Mouse (Mus musculus) liver, adult 2 months (tissue): ENCODE results near the gene Phactr2. TPM values are rescaled to one million over a fixed set of nuclear protein-coding genes. Genes with fewer than 3 reads are reported as not detected.

ENCODE experiments used
- DNase-seq: peaks from one replicate; pipeline ENCODE4 v3.0.0-alpha.2; 2011; ENCODE audit warnings: low read depth, low spot score; ENCODE audit errors: extremely low read depth
- H3K27ac ChIP-seq: fragments of 200-500 bp; replicated peaks from 2 replicates; pipeline ENCODE4 v1.5.1; 2012; ENCODE audit warnings: low read depth, mild to moderate bottlenecking, control low read depth, inconsistent platforms, low read length; ENCODE audit not compliant: insufficient read depth
- H3K27me3 ChIP-seq: fragments of 200-500 bp; 2 replicates; pipeline ENCODE4 v1.6.1; 2012; ENCODE audit warnings: mild to moderate bottlenecking, moderate library complexity, low read length, inconsistent platforms; ENCODE audit not compliant: control insufficient read depth, insufficient read depth
- H3K36me3 ChIP-seq: fragments of 200-500 bp; 2 replicates; pipeline ENCODE4 v1.6.1; 2012; ENCODE audit warnings: low read length, inconsistent platforms; ENCODE audit not compliant: control insufficient read depth, insufficient read depth
- H3K4me1 ChIP-seq: fragments of 200-500 bp; 2 replicates; pipeline ENCODE4 v1.6.1; 2011; ENCODE audit warnings: low read length; ENCODE audit not compliant: control insufficient read depth, insufficient read depth
- H3K4me3 ChIP-seq: fragments of 200-500 bp; 2 replicates; pipeline ENCODE4 v1.5.1; 2011; ENCODE audit warnings: low read depth, mild to moderate bottlenecking, control low read depth, low read length, moderate library complexity; ENCODE audit not compliant: insufficient read depth
- H3K79me2 ChIP-seq: fragments of 200-500 bp; 2 replicates; pipeline ENCODE4 v1.6.1; 2012; ENCODE audit warnings: inconsistent platforms, mild to moderate bottlenecking, low read length, moderate library complexity; ENCODE audit not compliant: control insufficient read depth, insufficient read depth
- H3K9ac ChIP-seq: fragments of 200-500 bp; 2 replicates; pipeline ENCODE4 v1.6.1; 2012; ENCODE audit warnings: low read depth, mild to moderate bottlenecking, control low read depth, inconsistent platforms, low read length
- CTCF ChIP-seq: fragments of 200-500 bp; IDR thresholded peaks from 2 replicates; pipeline ENCODE4 v1.5.1; 2011; ENCODE audit warnings: low read depth, low read length, control low read depth
- POLR2A ChIP-seq: fragments of 200-500 bp; IDR thresholded peaks from 2 replicates; pipeline ENCODE4 v1.6.1; 2011; ENCODE audit warnings: low read length, control low read depth; ENCODE audit not compliant: insufficient read depth; ENCODE audit errors: extremely low read depth
- WGBS: fragments of 180-500 bp; shearing (Covaris S2); methylation state at CpG from one replicate; pipeline ENCODE4 v1.1.7; 2018; 5-methylcytosine and 5-hydroxymethylcytosine counted together
- polyA plus RNA-seq: library from polyadenylated mRNA; depleted of rRNA; stranded (reverse); fragments of >200 nt; gene quantifications from 2 replicates; pipeline ENCODE4 v1.2.3, GENCODE M21; 2012
- total RNA-seq: library from RNA; depleted of rRNA; stranded (reverse); fragments of >200 nt; gene quantifications from 2 replicates; pipeline ENCODE4 v1.2.3, GENCODE M21; 2014

Phactr2 gene
- total and polyA plus RNA-seq, 2 experiments, result 1.2 to 3.9 TPM

DNA sequence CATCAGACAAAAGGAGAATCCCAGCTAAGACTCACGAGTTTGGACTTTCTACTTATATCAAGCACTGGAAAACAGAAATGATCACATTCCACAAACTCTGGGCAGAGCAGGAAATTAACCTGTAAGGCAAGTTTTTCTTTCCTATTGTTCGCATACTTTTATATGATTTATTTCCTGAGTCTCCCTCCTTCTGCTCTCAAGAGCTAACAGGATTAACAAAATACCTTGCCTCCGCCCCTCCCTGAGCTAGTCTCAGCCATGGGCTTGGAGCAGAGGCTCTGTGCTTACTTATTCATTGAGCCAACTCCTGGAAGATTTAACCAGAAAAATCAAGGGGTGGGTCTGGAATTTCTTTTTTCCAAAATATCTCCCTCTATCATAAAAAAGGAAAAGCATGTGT, 145.6 kb downstream of the Phactr2 start:
- Histone ChIP-seq H3K79me2 (no peaks in the 10 kb centered on the region), H3K4me1 (no peaks in the 10 kb centered on the region; the same call in 1 of the 2 replicates), H3K27ac (no peak overlapping the region), H3K36me3 (no peaks in the 10 kb centered on the region), H3K9ac (no peak overlapping the region), H3K4me3 (no peak overlapping the region), H3K27me3 (no peaks in the 10 kb centered on the region)
- no peak for DNase-seq
- WGBS, result 77% methylated on average over 3 of the region's 3 CpGs
- TF ChIP-seq POLR2A (no peak), CTCF (no peak)

DNA sequence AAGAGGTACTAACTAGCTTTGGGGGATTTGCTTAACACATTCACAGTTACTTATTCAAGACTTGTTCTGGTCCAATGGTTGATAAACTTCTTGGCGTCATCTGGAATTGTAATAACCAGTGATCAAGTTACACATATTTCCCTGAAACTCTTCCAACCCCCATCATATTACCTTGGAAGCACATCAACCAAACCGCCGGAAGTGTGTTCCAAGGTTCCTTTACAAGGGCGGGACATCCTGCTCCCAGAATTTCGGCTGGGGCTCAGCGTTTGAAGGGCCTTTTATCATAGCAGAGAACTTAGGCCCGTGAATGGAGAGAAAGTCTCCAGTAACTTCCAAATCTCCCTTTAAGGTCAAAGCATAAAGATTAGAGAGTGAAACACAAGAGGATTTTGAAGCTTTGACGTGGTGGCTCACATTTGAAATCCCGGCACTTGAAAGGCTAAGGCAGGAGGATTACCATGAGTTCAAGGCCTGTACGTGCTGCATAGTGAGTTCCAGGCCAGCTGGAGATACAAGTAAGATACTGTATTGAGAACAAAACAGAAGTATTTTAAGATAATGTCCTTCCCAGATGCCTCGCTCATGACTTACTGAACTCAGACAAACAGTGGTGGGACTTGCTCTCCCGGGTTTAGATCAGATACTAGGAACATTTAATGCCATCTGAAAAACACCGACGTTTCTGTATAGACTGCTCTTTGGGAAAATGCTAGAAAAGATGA, 147.9 kb downstream of the Phactr2 start:
- no peak overlapping the region for H3K27ac ChIP-seq
- TF ChIP-seq CTCF (no peak), POLR2A (no peak)
- H3K9ac ChIP-seq, result no peak overlapping the region
- no peaks in the 10 kb centered on the region; the same call in 1 of the 2 replicates for H3K4me1 ChIP-seq
- H3K27me3 ChIP-seq, result no peaks in the 10 kb centered on the region
- 81% methylated on average over 14 of the region's 14 CpGs for WGBS
- DNase-seq, result no peak
- no peaks in the 10 kb centered on the region for H3K79me2 ChIP-seq
- no peaks in the 10 kb centered on the region for H3K36me3 ChIP-seq
- no peak overlapping the region for H3K4me3 ChIP-seq

DNA sequence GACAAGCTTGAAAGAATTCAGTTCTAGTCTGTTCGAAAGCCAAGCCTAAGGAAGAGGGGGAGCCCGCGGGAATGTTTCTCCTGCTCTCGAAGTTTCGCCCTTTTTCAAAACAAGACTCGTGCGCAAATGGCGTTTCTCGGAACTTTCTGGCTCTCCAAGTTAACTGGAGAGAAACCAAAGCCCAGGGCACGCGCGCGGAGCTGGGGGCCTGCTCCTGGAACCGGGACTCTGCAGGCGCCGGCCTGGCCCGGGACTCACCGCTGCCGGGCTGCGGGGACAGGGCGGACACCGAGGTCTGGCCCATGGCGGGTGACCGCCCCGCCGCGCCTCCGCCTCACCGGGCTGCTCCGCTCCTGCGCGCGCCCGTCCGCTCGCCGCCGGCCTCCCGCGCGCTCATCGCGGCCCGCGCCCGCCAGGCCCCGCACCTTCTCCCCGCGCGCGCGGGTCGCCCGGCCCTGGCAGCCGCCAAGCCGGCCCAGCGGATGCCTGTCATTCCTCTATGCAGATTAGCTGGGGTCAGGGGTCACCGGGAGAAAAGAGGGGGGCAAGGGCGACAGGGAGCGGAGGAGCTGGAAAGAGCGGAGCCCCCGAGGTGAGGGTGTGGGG, 150.3 kb downstream of the Phactr2 start:
- peak; percentile 9 for DNase-seq
- no peaks in the 10 kb centered on the region for H3K36me3 ChIP-seq
- peak overlapping the region; percentile 80 for H3K9ac ChIP-seq
- peak overlapping the region; percentile 46 for H3K27ac ChIP-seq
- WGBS, result under 1% methylated on average over 61 of the region's 62 CpGs
- H3K4me1 ChIP-seq, result no peaks in the 10 kb centered on the region; the same call in 1 of the 2 replicates
- H3K4me3 ChIP-seq, result peak overlapping the region; percentile 82
- H3K79me2 ChIP-seq, result peaks cover 3% of the 10 kb centered on the region; the same call in 1 of the 2 replicates
- no peaks in the 10 kb centered on the region for H3K27me3 ChIP-seq
- no peak for TF ChIP-seq POLR2A
- no peak for TF ChIP-seq CTCF

DNA sequence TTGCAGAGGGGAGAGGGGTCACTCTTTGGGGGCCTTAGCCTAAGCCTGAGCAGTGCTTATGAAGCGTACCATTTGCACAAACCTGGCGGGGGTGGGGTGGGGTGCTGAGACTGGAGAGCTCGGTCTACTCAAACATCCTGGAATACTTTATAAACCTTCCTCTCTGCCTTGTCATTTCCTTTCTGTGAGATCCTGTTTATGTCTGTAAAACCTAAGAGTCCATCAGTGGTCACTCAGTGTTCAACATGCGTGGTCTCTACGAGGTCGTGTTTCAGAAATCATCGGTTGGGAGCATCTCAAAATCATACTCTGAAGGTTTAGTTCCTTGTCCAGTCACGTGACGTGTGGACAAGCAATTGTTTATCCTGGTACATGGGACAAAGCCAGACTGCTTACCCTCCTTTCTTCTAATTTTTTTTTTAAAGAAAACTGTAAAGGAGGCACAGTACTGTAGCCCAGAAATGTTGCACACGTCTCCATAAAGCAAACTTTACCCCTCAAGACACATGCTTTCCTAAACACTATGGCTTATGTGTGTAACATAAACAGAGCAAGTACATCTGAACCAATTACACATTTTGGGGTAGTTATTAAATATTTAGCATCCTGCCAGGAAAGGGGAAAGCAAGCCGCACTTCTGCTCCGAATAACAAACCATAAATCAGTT, 150.9 kb downstream of the Phactr2 start:
- H3K79me2 ChIP-seq, result peaks cover 3% of the 10 kb centered on the region; the same call in 1 of the 2 replicates

DNA sequence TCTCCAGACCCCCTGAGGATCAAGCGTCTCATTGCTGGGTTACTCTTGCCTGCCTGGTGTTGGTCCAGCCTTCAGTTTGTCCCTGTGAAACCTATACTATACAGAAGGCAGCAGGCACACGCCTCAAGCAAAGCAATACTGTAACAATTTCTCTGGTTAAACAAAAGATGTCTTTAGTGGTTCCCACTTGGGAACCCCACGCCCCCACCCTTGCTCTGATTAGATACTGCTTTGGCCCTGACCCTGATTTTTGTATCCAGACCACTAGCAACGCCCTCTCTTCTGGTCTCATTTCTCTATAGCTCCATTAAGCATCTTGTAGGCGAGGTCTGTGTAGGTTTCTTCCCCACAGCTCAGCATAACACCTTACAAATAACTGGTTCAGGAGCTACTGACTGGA, 159.2 kb downstream of the Phactr2 start:
- no peaks in the 10 kb centered on the region; the same call in 1 of the 2 replicates for H3K4me1 ChIP-seq
- H3K27ac ChIP-seq, result no peak overlapping the region
- peaks cover 2% of the 10 kb centered on the region; the same call in 1 of the 2 replicates for H3K79me2 ChIP-seq
- no peak overlapping the region for H3K9ac ChIP-seq
- TF ChIP-seq POLR2A (no peak), CTCF (no peak)
- no peaks in the 10 kb centered on the region for H3K36me3 ChIP-seq
- WGBS, result 85% methylated on average over 5 of the region's 5 CpGs
- no peaks in the 10 kb centered on the region for H3K27me3 ChIP-seq
- DNase-seq, result no peak
- no peak overlapping the region for H3K4me3 ChIP-seq

More for the DNA sequence above, 150.9 kb downstream of the Phactr2 start:
- peak; percentile 6 for DNase-seq
- Histone ChIP-seq H3K27ac (peak overlapping the region; percentile 46; the same call in 1 of the 2 replicates), H3K27me3 (no peaks in the 10 kb centered on the region), H3K9ac (peak overlapping the region; percentile 80), H3K36me3 (no peaks in the 10 kb centered on the region), H3K4me3 (peak overlapping the region; percentile 82), H3K4me1 (no peaks in the 10 kb centered on the region; the same call in 1 of the 2 replicates)
- TF ChIP-seq POLR2A, result no peak
- TF ChIP-seq CTCF, result no peak
- WGBS, result 39% methylated on average over 12 of the region's 12 CpGs
